Mouse (Mus musculus) bone marrow, adult 2 months (tissue): ENCODE measurements around the gene Siva1. TPM values are rescaled to one million over a fixed set of nuclear protein-coding genes. Genes with fewer than 3 reads are reported as not detected.
A peak's percentile ranks its signal among the peaks of the same experiment; 100 is the strongest.

Experiments
- H3K27ac ChIP-seq: fragments of 200-500 bp; 2 replicates; pipeline ENCODE4 v1.5.1; 2012; ENCODE audit warnings: low read depth, mild to moderate bottlenecking, control low read depth, inconsistent platforms, low read length; ENCODE audit not compliant: control insufficient read depth, poor library complexity, insufficient read depth
- H3K4me1 ChIP-seq: fragments of 200-500 bp; 2 replicates; pipeline ENCODE4 v1.6.1; 2011; ENCODE audit warnings: low read length; ENCODE audit not compliant: control insufficient read depth, insufficient read depth
- H3K4me3 ChIP-seq: fragments of 200-500 bp; replicated peaks from 2 replicates; pipeline ENCODE3; 2011; ENCODE audit warnings: mild to moderate bottlenecking, low read depth, low read length, control low read depth; ENCODE audit not compliant: control insufficient read depth
- CTCF ChIP-seq: fragments of 200-500 bp; IDR thresholded peaks from 2 replicates; pipeline ENCODE4 v1.5.1; 2011; ENCODE audit warnings: low read length, control low read depth; ENCODE audit not compliant: control insufficient read depth, insufficient read depth
- POLR2A ChIP-seq: fragments of 200-500 bp; IDR thresholded peaks from 2 replicates; pipeline ENCODE4 v1.6.1; 2011; ENCODE audit warnings: low read depth, mild to moderate bottlenecking, control low read depth, low read length, borderline replicate concordance; ENCODE audit not compliant: control insufficient read depth
- WGBS: fragments of 180-500 bp; shearing (Covaris S2); methylation state at CpG from one replicate; pipeline ENCODE4 v1.1.7; 2018; 5-methylcytosine and 5-hydroxymethylcytosine counted together
- polyA plus RNA-seq: library from polyadenylated mRNA; stranded (reverse); fragments of >200 nt; gene quantifications from 2 replicates; pipeline ENCODE4 v1.2.4, GENCODE M21; 2011; ENCODE audit warnings: low replicate concordance; ENCODE audit not compliant: missing spikeins, insufficient read depth, insufficient read length

The Siva1 gene
- 47.7 and 81.1 TPM in 2 replicates for polyA plus RNA-seq

DNA sequence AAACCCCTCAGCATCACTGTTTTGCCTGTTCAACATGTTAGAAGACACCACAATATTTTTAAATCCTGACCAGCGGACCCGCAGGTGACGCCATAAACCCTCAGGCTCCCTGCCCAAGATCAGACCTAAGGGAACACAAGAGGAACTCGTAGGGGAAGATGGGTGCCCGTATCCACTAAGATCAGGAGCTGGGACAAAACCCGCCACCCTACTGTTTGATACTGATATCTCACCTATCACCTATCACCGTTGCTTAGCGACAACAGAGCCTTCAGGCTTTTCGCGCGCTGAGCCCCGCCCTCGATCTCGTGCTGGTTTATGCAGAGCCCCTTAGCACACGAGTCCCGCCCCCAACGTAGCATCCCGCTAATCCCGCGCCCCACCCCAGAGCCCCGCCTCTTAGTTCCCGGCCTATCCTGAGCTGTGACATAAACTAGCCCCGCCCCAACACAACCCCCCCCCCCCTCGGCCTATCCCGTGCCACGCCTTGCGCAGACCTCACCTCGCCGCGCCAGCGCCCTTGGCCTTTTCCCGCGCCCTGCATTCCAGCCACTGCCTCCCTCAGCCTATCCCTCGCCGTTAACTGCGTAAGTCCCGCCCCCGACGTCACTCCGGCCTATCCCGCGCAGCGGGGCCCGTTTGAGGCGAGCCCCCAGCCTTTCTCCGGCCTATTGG lies at the start of gene Siva1:
Gene Siva1, plus strand, starts transcription at position 500 of the 675 bp plus-strand sequence.
- H3K27ac ChIP-seq: peak within 1 kb of the TSS; percentile 86
- peaks cover 4% of the 10 kb centered on the region for H3K4me1 ChIP-seq
- peak within 1 kb of the TSS; percentile 89 for H3K4me3 ChIP-seq
- under 1% methylated on average over 46 of the region's 46 CpGs for WGBS
- TF ChIP-seq POLR2A (no peak), CTCF (no peak)

DNA sequence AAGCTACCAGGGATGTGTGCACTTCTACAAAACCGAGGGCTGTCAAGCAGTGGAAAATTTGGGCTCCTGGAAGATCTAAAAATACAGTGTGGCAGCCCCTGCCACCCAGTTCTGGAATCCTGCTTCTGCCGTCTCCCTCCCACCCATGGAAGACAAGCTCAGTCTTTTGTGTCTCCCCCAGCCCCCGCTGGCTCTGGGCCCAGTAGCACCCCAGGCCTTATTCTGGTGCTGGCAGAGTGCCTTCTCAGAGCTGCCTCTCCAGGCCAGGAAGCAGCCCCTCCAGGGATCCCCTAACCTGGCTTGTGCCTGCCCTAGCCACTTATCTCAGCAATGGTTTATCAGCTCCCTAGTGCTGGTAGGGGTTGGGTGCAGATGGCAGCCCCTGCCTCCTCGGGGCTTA lies 49.5 kb upstream of the Siva1 start:
- WGBS: 43% methylated on average over 4 of the region's 4 CpGs
- Histone ChIP-seq H3K4me1 (peaks cover 10% of the 10 kb centered on the region), H3K27ac (no peak overlapping the region), H3K4me3 (no peak overlapping the region)
- no peak for TF ChIP-seq CTCF
- TF ChIP-seq POLR2A: no peak

DNA sequence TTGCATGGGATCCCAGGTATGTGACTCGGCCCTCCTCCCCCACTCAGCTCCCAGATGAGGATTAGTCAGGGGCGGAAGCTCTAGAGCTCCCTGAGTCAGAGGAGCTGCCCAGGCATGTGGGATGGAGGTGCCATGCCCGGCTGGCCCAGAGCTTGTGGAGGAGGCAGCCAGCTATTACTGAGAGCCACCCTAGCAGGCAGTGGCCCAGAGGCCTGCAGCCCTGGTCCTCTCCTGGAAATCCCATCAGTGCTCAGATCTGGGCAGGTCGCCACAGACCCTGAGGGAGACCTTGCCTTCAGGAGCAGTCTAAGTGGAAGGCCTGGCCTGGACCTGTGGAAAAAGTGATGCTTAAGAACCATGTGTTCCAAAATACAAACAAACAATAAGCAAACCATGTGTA lies 48.9 kb upstream of the Siva1 start:
- Histone ChIP-seq H3K4me1 (peaks cover 10% of the 10 kb centered on the region), H3K27ac (no peak overlapping the region), H3K4me3 (no peak overlapping the region)
- no peak for TF ChIP-seq CTCF
- 71% methylated on average over 4 of the region's 4 CpGs for WGBS

DNA sequence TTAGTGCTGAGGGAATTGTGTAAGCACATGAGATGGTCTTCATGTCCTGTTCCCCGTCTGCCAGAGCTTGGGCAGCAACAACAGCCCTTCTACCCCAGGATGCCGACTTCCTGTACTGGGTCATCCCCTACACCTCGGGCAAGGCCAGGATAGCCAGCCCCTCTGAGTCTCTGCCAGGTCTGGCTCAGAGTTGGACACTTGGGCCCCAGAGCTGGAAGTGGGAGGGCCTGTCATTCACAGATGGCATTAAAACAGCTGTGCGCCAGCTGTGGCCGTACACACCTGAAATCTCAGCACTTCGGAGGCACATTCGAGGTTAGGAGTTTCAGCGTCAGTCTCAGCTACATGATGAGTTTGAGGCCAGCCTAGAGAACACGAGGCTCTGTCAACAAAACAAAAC lies 48.0 kb upstream of the Siva1 start:
- peaks cover 10% of the 10 kb centered on the region for H3K4me1 ChIP-seq
- no peak for TF ChIP-seq CTCF
- no peak for TF ChIP-seq POLR2A
- no peak overlapping the region for H3K27ac ChIP-seq
- 51% methylated on average over 9 of the region's 9 CpGs for WGBS
- no peak overlapping the region for H3K4me3 ChIP-seq

DNA sequence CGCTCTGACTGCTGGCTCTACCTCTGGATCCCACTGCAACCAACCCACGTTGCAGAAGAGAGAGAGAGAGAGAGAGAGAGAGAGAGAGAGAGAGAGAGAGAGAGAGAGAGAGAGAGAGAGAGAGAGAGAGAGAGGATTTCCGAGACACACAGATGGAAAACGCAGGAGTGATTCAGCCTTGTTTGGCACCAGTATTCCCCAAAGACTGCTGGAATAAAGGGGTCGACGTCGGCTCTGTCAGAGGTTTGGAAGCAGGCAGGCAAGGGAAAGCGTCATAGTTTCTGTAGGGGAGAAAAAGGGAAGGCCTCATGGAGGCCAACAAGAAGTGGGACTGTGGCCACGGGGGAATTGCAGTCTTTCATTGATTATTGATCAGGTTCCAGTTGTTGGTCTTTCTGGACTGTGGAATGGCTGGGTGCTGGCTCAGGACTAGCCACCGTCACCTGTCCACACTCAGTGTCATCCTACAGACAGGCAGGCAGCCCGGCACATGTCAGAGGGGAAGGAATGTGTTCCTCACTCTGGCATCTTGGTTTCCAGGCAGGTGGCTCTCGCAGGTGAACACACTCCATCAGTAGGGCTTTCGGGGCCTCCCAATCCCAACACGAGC lies 47.5 kb upstream of the Siva1 start:
- TF ChIP-seq CTCF (no peak), POLR2A (no peak)
- Histone ChIP-seq H3K4me3 (no peak overlapping the region), H3K4me1 (peaks cover 10% of the 10 kb centered on the region), H3K27ac (no peak overlapping the region)
- WGBS: 77% methylated on average over 14 of the region's 14 CpGs

DNA sequence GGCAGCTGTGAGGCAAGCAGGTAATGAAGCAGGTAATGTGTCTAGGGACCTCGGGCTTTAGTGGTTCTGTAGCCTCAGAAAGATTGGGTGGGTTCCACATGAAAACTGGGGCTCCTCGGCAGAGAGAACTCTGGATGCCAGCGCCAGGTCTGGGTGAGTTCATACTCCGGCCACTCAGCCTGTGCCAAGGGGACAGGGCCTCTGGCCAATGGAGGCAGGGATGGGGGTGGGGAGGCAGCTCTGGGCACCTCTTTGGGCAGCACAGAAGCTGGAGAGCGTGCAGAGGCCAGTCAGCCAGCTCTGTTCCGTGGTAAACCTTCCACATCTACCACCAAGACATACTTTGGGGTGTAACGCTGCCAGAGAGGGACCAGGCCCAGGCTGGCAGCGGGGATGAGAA lies 46.9 kb upstream of the Siva1 start:
- no peak for TF ChIP-seq POLR2A
- no peak for TF ChIP-seq CTCF
- no peak overlapping the region for H3K27ac ChIP-seq
- peaks cover 10% of the 10 kb centered on the region for H3K4me1 ChIP-seq
- 83% methylated on average over 8 of the region's 8 CpGs for whole genome bisulfite sequencing
- no peak overlapping the region for H3K4me3 ChIP-seq

DNA sequence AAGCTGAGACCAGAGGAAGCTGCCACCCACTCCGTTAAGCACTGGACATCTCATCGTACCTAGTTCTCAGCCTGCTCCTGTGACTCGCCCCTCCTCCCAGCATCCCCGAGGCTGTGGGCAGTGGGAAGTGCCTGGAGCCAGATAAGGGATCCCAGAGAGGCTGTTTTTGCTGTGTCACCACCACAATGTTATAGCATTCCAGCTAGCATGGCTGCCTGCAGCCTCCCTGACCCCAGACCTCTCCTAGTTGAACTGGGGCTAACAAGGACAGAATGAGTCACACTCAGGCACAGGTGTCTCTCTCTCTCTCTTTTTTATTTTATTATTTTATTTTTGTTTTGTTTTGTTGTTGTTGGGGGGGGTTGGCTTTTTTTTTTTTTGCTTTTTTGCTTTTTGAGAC lies 45.3 kb upstream of the Siva1 start:
- TF ChIP-seq CTCF (no peak), POLR2A (no peak)
- WGBS: 16% methylated on average over 4 of the region's 4 CpGs
- no peak overlapping the region for H3K4me3 ChIP-seq
- peaks cover 3% of the 10 kb centered on the region for H3K4me1 ChIP-seq
- no peak overlapping the region for H3K27ac ChIP-seq

DNA sequence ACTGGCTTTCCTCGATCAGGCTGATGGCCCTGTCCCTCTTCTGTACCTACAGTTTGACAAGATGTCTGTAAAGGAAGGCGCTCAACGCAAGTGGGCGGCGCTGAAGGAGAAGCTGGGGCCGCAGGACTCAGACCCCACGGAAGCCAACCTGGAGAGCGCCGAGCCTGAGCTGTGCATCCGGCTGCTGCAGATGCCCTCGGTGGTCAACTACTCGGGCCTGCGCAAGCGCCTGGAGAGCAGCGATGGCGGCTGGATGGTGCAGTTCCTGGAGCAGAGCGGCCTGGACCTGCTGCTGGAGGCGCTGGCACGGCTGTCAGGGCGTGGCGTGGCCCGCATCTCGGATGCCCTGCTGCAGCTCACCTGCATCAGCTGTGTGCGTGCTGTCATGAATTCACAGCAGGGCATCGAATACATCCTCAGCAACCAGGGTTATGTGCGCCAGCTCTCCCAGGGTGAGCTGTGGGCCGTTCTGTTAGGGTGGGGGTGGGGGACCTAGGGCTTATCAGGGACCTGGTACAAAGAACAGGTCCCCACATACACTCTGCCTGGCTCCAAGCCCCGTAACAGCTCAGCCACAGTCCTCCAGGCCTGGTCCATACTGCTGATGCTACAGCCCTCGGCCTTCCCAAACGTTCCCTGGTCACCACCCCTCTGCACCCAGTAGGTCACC lies 44.4 kb upstream of the Siva1 start:
- TF ChIP-seq POLR2A: no peak
- no peak for TF ChIP-seq CTCF
- no peak overlapping the region for H3K27ac ChIP-seq
- no peak overlapping the region for H3K4me3 ChIP-seq
- WGBS: 84% methylated on average over 30 of the region's 30 CpGs
- no peaks in the 10 kb centered on the region for H3K4me1 ChIP-seq
